Mouse (Mus musculus): ENCODE data around the gene Ftl1.
"Not testable (repeated sequence)": the region's sequence is repeated elsewhere in the genome, so short reads cannot be mapped to it uniquely, and the experiment has no call there.

Gene Ftl1

DNA sequence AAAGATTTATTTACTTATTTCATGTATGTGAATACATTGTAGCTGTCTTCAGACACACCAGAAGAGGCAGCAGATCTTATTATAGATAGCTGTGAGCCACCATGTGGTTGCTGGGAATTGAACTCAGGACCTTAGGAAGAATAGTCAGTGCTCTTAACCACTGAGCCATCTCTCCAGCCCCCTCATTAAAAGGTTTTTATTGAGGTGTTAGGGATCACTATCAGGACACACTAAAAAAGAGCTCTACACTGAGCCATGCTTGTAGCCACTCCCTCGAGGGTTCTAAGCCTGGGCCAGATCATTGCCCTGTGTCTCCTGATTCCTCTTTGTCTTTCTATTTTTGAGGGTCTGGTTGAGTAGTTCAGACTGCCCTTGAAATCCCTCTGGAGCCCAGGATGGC is 16.8 kb upstream of the Ftl1 start:
- DNase-seq (ENCODE audit: low spot score): no peak

DNA sequence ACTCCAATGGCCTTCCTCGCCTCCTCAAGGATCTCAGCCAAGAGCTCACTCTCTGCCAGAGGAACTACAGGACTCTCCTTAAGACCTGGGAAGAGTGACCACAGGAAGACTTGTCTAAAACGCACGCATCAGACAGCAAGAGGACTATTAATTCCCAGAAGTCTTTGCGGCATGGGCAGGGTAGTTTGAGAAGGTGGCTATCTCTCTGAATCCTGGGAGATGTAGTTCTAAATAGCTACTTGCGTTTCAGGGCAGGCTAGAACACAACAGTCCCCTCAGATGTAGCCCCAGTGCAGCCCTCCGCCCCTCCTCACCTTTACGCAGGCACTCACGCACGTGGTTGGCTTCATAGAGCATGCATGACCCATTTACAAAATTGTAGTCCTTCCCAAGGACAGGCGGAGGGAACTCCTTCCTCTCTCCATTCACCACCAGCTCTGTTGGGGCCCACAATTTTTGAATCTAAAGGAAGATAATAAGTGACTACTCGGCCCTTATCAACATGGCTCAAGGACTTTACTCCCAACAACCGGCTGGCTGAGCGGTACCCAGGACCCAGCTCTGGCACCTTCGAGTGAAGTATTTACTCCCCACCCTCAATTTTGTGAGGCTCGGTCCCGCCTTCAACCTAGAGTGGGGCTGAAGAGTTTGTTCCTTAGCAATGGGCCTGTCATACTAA is 15.7 kb upstream of the Ftl1 start:
- no peak for DNase-seq (ENCODE audit: low spot score)

DNA sequence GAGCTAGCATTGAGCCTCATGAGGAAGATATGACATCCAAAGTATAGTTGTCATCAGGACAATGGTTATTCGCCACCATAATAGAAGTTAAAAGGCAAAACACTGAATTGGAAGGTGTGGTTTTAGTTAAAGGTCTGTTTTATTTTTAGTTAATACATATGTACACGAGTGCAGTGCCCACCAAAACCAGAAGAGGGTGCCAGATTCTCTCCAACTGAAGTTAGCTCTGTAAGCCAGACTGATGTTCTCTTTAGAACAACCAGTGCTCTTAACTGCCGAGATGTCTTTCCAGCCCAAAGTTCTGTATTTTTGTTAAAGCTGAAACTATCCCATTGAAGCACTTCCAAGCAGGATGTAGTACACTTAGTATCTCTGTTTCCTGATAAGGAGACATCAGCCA is 11.2 kb upstream of the Ftl1 start:
- peak; percentile 58 for DNase-seq (ENCODE audit: low spot score)

DNA sequence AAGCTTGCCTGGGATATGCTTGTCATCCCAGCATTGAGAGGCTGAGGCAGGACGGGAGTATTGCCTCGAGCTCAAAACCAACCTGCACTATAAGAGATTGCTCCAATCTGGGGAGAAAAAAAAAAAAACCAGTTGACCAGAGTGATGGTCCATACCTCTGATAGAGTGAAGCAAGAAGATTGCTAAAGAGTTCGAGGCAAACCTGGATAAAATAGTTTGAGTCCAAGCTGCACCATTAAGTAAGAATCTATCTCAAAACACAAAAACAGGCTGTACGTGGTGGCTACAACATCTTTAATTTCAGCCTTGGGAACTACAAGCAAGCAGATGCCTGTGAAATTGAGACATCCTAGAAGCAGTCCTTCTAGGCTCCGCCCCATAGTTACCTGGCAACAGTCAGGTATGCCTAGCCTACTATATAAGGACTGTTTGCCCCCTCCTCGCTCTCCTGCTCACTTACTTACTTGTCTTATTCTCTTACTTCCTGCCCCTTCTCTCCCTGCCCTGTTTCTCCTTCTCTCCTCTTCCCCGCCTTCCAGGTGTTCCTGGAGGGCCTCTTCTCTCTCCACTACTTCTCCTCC is 7.5 kb upstream of the Ftl1 start:
- no peak for DNase-seq (ENCODE audit: low spot score)

DNA sequence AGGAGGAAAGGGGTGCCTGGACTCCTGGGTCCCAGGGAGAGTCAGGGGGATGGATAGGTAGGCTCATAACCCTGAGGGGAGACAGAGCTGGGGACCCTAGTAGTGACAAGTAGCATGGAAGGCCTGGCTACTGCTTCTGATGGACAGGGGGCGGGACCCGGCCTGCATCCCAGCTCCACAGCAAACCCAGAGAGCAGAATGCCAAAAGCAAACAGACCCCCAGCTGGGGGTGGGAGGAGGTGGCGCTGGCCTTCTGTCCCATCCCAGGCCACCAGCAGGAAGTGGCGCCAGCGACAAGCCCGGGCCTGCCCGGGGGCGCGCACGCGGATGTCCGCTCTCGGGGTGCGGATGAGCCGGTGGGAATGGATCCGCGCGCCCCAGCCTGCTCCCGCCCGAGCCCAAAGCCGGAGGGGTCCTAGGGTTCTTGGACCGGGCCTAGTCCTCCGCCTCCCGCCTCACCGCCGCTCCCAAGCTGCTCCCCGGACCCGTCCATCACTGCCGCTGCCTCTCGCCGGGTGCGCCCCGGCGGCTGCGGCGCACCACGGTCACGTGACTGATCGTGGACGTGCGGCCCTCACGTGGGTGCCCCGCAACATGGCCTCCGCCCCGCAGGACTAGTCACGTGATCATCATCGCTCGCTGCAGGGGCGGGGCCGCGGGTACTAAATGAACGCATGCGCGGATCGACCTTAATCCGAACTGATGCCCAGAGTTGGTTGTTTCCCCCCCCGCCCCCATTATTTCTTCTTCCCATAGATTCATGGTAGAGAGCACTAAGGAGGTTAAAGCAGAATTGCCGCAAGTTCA is 6.8 kb upstream of the Ftl1 start, which contains the start of gene Bax:
Gene Bax, minus strand, starts transcription at position 616 of the 807 bp plus-strand sequence.
- DNase-seq (ENCODE audit: low spot score): peak; percentile 94

DNA sequence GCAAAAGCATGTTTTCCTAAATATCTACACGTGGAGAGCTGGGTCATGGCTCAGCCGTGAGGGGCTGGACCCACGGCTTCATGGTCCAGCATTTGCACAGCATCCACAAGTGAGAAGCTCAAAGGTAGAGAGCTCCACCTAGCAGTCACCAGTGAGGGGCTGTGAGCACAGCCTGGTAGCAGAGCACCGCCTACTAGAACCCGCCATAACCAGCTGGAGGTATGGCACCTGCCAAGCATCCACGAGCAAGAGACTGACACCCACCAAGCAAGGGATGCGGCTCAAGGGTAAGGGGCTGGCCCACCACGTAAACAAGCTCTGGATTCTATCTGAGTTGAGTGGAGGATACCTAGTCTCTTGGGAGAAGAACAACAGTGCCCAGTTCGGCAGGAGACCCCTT is 5.9 kb upstream of the Ftl1 start:
- no peak for DNase-seq (ENCODE audit: low spot score)

DNA sequence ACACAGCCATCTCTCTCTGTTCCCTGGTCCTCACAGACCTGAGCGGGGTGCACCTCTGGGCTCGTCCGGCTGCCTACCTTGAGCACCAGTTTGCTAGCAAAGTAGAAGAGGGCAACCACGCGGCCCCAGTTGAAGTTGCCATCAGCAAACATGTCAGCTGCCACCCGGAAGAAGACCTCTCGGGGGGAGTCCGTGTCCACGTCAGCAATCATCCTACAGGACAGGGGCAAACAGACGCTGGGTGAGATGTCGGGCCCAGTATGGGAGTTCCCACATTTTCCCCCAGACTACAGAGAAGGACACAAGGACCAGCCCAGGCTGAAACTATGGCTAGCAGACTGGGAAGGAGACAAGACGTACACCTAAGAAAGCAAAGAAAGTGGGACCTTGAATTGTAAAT is 5.4 kb upstream of the Ftl1 start:
- no peak for DNase-seq (ENCODE audit: low spot score)

DNA sequence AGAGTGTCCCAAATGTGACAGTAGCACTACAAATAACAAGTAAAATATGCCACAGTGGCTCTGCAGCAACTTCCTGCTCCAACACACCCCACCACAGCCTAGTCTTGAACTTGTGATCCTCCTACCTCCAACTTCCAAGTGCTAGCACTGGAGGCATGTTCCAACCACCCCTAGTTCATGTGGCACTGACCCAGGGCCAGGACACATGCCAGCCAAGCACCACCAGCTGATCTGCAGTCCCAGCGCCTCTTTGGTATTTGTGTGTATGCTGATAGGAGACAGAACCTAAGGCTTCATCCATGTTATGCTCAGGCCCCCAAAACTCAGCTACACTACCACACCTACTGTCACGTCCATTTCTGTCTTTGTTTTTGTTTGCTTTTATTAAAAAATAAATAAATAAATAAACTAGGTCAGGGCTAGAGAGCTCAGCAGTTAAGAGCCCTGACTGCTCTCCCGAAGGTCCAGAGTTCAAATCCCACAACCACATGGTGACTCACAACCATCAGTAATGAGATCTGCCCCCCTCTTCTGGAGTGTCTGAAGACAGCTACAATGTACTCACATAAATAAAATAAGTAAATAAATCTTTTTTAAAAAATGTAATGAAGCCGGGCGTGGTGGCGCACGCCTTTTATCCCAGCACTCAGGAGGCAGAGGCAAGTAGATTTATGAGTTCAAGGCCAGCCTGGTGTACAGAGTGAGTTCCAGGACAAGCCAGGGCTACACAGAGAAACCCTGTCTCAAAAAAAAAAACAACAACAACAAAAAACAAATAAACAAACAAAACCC is 4.5 kb upstream of the Ftl1 start:
- no peak for DNase-seq (ENCODE audit: low spot score)

DNA sequence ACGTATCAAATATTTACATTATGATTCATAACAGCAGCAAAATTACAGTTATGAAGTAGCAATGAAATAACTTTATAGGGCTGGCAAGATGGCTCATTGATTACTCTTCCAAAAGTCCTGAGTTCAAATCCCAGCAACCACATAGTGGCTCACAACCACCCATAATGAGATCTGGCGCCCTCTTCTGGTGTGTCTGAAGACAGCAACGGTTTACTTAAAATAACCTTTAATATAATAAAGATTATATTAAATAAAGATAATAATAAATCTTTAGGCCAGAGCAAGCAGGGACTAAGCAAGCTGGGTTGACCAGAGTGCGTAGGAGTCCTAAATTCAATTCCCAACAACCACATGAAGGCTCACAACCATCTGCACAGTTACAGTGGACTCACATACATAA is 3.2 kb upstream of the Ftl1 start:
- DNase-seq (ENCODE audit: low spot score): not testable (repeated sequence)

DNA sequence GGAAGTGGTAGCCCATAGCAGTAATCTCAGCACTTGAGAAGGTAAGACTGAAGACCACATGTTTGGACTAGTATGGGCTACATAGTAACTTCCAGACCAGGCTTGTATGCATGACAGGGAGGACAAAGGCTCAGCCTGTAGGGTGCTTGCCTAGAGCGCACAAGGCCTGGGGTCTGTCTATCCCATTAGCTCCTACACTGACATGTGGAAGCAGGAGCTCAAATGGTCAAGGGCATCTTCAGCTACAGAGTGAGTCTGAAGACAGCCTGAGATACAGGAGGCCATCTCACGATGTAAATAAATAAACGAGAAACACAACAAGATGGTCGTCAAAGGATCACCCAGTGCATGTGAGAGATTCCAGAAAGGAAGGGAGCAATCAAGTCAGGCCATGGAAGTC is 2.6 kb upstream of the Ftl1 start:
- no peak for DNase-seq (ENCODE audit: low spot score)

DNA sequence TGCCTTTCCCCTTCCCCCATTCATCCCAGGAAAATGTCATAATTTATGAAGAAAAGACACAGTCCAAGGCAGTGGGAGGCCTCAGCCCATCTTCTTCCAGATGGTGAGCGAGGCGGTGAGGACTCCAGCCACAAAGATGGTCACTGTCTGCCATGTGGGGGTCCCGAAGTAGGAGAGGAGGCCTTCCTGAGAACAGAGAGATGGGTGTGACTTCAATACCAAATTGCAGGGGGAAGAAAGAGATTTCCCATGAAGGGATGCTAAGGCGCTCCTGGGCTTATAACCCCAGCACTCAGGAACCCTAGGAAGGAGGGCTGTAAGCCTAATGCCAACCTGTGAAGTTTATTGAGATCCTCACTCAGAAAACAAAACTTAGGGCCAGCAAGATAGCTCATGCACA is 2.1 kb upstream of the Ftl1 start:
- no peak for DNase-seq (ENCODE audit: low spot score)

DNA sequence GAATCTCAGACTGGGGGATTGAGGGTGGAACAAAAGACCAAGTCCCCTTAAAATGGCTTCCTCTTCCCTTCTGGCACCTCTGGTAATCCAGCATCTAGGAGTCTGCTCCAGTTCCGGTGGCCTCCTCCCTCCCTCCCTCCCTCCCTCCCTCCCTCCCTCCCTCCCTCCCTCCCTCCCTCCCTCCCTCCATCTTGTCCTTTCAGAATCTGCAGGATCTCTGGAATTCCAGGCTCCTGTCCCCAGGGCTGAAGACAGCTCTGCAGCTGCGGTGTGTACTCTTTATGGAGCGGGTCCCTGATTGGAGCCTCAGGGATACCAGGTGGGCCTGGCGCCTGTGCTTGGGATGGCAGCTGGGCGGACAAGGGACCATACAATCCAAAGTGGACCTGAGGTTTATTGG is 1.6 kb upstream of the Ftl1 start:
- DNase-seq (ENCODE audit: low spot score): no peak

DNA sequence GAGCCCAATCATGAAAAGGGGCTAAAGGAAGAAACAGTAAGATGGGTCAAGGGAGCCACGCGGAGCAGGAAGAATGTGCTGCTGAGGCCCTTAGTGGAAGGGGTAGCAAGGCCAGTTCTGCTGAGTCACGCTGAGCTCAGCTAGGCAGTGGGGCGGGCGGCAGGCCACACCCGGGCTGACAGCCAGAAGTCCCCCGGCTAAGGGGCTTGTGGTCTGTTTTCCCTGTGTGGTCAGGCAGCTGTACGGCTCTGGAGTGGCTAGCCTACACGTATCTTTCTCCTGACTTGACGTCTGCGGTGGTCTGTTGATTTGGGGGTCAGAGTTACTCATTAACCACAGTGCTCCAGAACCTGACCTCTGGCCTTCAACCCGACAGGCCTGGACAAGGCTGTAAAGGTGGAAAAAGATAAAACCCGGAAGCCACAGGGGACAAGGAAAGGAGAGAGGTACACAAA is 1.2 kb upstream of the Ftl1 start:
- DNase-seq (ENCODE audit: low spot score): peak; percentile 68

DNA sequence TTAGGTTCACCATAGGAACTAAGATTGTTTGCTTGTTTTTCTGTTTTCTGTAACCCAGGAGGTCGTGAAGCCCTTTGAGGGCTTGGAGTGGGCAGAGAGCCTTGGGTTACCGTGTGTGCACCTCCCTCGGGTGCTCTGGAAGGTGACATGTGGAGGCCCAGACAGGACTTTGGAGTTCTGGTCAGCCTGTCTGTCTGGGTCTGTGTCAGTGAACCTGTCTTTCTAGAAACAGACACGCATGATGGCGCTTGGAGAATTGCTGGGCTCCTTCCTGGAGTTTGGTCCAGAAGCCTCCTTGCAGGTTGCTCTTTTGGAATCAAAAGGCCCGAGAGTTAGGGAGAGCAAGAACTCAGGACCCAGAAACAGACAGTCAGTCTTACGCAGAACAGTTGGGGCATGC is 693 bp upstream of the Ftl1 start:
- peak; percentile 36 for DNase-seq (ENCODE audit: low spot score)

DNA sequence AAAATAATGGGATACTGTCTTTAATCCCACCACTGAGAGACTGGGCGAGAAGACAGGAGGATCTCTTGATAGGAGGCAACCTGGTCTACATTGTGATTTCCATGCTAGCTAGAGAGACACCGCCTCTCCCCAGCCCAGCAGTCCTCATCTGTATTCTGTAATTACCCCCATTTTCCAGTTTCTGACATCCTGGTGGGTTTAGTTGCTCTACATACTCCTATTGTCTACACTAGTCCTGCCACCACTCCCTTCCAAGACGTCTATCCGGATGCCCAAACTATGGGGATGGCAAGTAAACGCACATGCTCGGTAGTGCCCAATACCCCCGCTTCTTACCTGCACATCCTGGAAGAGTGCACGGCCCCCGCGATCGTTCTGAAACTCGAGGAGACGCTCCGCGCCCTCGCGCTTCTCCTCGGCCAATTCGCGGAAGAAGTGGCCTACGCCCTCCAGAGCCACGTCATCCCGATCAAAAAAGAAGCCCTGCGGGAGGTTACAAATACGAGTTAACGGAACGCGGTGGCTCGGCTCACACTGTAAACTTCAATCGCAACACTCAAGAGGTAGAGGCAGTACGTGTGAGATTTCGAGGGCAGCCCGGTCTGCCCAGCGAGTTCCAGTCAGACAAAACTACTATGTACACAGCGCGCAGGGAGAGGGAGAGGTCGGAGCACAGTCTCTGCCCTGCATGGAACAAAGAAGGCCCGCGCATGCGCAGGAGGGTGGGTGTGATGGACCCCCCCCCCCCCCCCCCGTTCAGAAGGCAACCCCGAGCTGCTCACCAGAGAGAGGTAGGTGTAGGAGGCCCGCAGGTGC is 728 bp downstream of the Ftl1 start:
- peak; percentile 79 for DNase-seq (ENCODE audit: low spot score)

DNA sequence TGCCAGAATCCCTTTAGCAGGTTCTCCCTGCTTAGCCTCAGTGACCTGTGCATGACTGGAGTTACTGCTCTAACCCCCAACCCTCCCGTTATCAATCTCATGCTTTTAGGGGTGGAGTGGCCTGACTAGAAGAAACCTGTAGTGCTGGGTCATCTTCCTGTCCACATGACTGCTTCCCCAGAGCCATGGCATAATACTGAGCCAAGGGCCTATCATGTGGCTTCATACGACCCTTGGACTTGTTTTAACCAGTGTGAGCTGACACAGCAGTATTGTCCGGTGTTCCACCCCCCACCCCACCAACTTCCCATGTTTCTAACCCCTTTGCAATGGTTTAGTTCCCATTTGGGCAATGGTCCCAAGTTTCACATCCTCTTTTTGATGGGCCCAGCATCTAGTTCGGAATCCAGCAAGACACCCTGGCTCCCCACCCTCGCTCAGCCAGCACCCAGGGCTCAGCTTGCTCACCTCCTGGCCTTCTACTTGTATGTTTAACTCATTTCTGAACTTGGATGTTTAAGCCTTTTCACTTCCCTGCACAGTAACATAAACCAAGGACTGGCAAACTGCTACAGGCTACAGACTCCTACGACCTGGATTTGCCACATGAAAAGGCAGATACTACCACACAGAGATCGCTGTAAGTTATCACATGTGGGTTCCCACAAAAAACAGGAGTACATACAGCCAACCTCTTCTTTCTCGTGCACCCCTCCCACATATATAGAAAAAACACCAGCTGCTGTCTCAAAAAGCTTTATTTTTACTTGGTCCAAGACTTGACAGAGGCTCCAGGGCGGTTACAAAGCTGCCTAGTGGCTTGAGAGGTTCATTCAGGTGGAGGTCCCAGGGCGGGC is 2.3 kb downstream of the Ftl1 start:
- DNase-seq (ENCODE audit: low spot score): no peak

DNA sequence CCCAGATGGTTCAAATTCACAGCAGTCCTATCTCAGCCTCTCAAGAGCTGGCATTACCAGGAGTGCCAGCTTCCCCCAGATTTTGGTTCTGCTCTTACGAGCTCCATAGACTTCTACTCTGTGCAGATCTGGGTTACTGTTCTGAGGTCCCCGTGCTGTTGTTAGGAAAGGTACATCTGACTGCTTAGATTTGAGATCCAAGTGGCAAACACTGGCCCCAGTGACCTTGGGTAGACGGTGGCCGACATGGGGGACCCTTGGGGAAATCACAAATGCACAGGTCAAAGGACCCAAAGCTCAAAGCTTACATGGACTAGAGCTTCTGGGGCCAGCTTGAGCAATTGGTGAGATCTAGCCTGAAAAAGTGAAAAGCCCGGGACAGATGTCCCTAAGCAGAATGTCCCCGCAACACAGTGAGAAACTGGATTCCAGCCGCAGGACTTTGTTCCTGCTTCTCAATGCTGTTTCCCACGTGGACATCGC is 2.9 kb downstream of the Ftl1 start:
- no peak for DNase-seq (ENCODE audit: low spot score)

DNA sequence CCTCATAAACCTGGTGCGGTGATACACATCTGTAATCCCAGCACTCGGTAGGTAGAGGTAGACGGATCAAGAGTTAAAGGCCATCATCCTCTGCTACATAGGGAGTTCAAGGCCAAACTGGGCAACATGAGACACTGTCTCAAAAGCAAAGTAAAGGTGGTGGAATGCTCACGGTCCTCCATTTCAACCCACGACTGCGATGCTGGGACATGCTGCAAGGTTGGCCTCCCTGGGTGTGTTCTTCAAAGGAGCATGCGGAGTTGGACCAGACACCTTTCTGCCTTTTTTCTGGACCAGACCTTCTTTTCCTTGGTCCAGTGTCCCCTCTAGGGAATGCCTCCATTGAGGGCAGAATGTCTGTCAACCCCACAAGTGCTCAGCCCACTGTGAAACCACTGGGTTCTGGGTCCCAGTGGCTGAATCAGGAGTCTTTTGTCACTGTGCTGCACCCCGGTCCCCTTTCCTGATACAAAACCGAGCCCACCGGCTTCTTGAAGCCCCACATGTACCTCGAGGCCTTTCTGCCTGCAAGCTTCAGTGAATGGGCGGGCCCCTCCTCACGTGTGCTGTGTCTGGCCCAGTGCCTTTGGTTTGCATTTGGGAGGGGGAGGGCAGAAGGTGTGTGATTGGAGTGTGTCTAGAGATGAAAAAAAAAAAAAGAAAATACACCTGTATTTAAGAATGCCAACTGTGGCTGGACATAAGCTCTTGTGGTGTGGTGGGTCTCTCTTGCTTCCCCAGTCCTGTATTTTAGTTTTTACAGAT is 3.6 kb downstream of the Ftl1 start:
- DNase-seq (ENCODE audit: low spot score): no peak

DNA sequence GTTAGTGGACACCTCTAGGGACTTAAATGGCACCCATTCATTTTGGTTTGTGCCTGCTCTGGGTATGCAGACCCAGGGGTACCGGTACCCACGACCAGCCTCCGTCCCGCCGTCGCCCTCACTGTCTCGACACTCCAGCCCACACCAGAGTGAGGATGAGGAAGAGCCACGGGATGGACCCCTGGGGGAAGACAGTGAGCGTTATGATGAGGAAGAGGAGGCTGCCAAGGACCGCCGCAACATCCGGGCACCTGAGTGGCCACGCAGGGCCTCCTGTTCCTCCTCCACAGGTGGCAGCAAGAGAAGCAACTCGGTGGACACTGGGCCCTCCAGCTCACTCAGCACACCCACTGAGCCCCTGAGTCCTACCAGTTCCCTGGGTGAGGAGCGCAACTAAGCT is 4.7 kb downstream of the Ftl1 start:
- DNase-seq (ENCODE audit: low spot score): no peak

Data from ovary, postnatal 36 days (tissue).